Mouse (Mus musculus) stomach, postnatal 0 days (tissue): ENCODE data around the gene Ddx39b.

Experiments
- CTCF ChIP-seq: IDR thresholded peaks from 2 replicates; pipeline ENCODE4 v1.5.1; 2016; ENCODE audit warnings: antibody characterized with exemption, low read depth, mild to moderate bottlenecking, moderate library complexity
- EP300 ChIP-seq: optimal IDR thresholded peaks from 2 replicates; pipeline ENCODE3; 2016; ENCODE audit warnings: antibody characterized with exemption

GRCm38 (mm10) chr17:35197126-35197525 is 44.4 kb upstream of the Ddx39b start:
- TF ChIP-seq EP300 = no peak
- TF ChIP-seq CTCF = no peak
